Mouse (Mus musculus): Measurements from ENCODE around the gene Dner. TPM values are rescaled to one million over a fixed set of nuclear protein-coding genes. Genes with fewer than 3 reads are reported as not detected.

Dner gene
- total RNA-seq, 1 experiment, result 2.1 TPM

GRCm38 (mm10) chr1:84697136-84697535 lies 1.1 kb upstream of the Dner start:
- Histone ChIP-seq H3K4me3 (ENCODE audit: insufficient read depth in 1 of 2, low read depth in 1 of 2, low read length in 2 of 2, poor library complexity in 1 of 2, severe bottlenecking in 1 of 2) (no peak overlapping the region), H3K9ac (ENCODE audit: insufficient read depth, low read depth, low read length, poor library complexity, severe bottlenecking) (no peak overlapping the region), H3K4me1 (ENCODE audit: control insufficient read depth in 2 of 2, insufficient read depth in 2 of 2, low read length in 2 of 2, poor library complexity in 1 of 2) (0 out of 4 replicates have a peak, but pooled peaks cover 0 to 5% of the 10 kb centered on the region in 2 experiments), H3K36me3 (ENCODE audit: control insufficient read depth, insufficient read depth, low read length, poor library complexity, severe bottlenecking) (no peaks in the 10 kb centered on the region), H3K9me3 (ENCODE audit: control insufficient read depth, insufficient read depth, low read depth, low read length) (no peaks in the 10 kb centered on the region), H3K27ac (ENCODE audit: insufficient read depth, low read depth, low read length, poor library complexity, severe bottlenecking) (no peak overlapping the region)
- DNase-seq (ENCODE audit: low read depth, low spot score), result peak; percentile 94
- no peak for TF ChIP-seq ZNF384 (IDR thresholded peaks at IDR 0.05; ENCODE audit: low read depth, low read length)
- TF ChIP-seq CHD2 (IDR thresholded peaks at IDR 0.05; ENCODE audit: low read depth, low read length), result no peak
- TF ChIP-seq ZC3H11A (IDR thresholded peaks at IDR 0.05; ENCODE audit: borderline replicate concordance, low read depth, low read length), result peak; percentile 85
- no peak for TF ChIP-seq HCFC1 (IDR thresholded peaks at IDR 0.05; ENCODE audit: borderline replicate concordance, insufficient read depth, low read length)
- TF ChIP-seq MAFK (IDR thresholded peaks at IDR 0.05; ENCODE audit: insufficient read depth, low read depth, low read length), result no peak
- in situ Hi-C loops (cut with MboI; ENCODE audit: low sequenced_read_pairs in 2 of 2, unreplicated experiment in 2 of 2), result no loop called here

- TF ChIP-seq ZNF384 (IDR thresholded peaks at IDR 0.05; ENCODE audit: low read depth, low read length), result no peak
- no peak for TF ChIP-seq HCFC1 (IDR thresholded peaks at IDR 0.05; ENCODE audit: borderline replicate concordance, insufficient read depth, low read length)
- no peak for TF ChIP-seq CHD2 (IDR thresholded peaks at IDR 0.05; ENCODE audit: low read depth, low read length)
- no peak for TF ChIP-seq ZC3H11A (IDR thresholded peaks at IDR 0.05; ENCODE audit: borderline replicate concordance, low read depth, low read length)
- TF ChIP-seq MAFK (IDR thresholded peaks at IDR 0.05; ENCODE audit: insufficient read depth, low read depth, low read length), result no peak
- Histone ChIP-seq H3K27ac (ENCODE audit: insufficient read depth, low read depth, low read length, poor library complexity, severe bottlenecking) (no peak overlapping the region), H3K36me3 (ENCODE audit: control insufficient read depth, insufficient read depth, low read length, poor library complexity, severe bottlenecking) (no peaks in the 10 kb centered on the region), H3K9ac (ENCODE audit: insufficient read depth, low read depth, low read length, poor library complexity, severe bottlenecking) (peak overlapping the region; percentile 39; the same call in 1 of the 2 replicates), H3K4me1 (ENCODE audit: control insufficient read depth in 2 of 2, insufficient read depth in 2 of 2, low read length in 2 of 2, poor library complexity in 1 of 2) (0 out of 4 replicates have a peak, but pooled peaks cover 0 to 5% of the 10 kb centered on the region in 2 experiments), H3K4me3 (ENCODE audit: insufficient read depth in 1 of 2, low read depth in 1 of 2, low read length in 2 of 2, poor library complexity in 1 of 2, severe bottlenecking in 1 of 2) (peak overlapping the region; percentile 62 to 86), H3K9me3 (ENCODE audit: control insufficient read depth, insufficient read depth, low read depth, low read length) (no peaks in the 10 kb centered on the region)
- in situ Hi-C loops (cut with MboI; ENCODE audit: low sequenced_read_pairs in 2 of 2, unreplicated experiment in 2 of 2), result no loop called here
- no peak for DNase-seq (ENCODE audit: low read depth, low spot score)
These were observed 1.1 kb downstream of the Dner start for GRCm38 (mm10) chr1:84694688-84695474.

GRCm38 (mm10) chr1:84677910-84678309 lies 18.1 kb downstream of the Dner start:
- DNase-seq (ENCODE audit: low read depth, low spot score), result no peak
- in situ Hi-C loops (cut with MboI; ENCODE audit: low sequenced_read_pairs in 2 of 2, unreplicated experiment in 2 of 2), result no loop called here
- no peak overlapping the region for H3K27ac ChIP-seq (ENCODE audit: insufficient read depth, low read depth, low read length, poor library complexity, severe bottlenecking)

GRCm38 (mm10) chr1:84668100-84668846 lies 27.7 kb downstream of the Dner start:
- Histone ChIP-seq H3K36me3 (ENCODE audit: control insufficient read depth, insufficient read depth, low read length, poor library complexity, severe bottlenecking) (no peaks in the 10 kb centered on the region), H3K9me3 (ENCODE audit: control insufficient read depth, insufficient read depth, low read depth, low read length) (no peaks in the 10 kb centered on the region), H3K9ac (ENCODE audit: insufficient read depth, low read depth, low read length, poor library complexity, severe bottlenecking) (no peak overlapping the region), H3K4me3 (ENCODE audit: insufficient read depth in 1 of 2, low read depth in 1 of 2, low read length in 2 of 2, poor library complexity in 1 of 2, severe bottlenecking in 1 of 2) (no peak overlapping the region), H3K4me1 (ENCODE audit: control insufficient read depth in 2 of 2, insufficient read depth in 2 of 2, low read length in 2 of 2, poor library complexity in 1 of 2) (no peaks in the 10 kb centered on the region), H3K27ac (ENCODE audit: insufficient read depth, low read depth, low read length, poor library complexity, severe bottlenecking) (no peak overlapping the region)
- TF ChIP-seq HCFC1 (IDR thresholded peaks at IDR 0.05; ENCODE audit: borderline replicate concordance, insufficient read depth, low read length) (no peak), ZNF384 (IDR thresholded peaks at IDR 0.05; ENCODE audit: low read depth, low read length) (no peak), ZC3H11A (IDR thresholded peaks at IDR 0.05; ENCODE audit: borderline replicate concordance, low read depth, low read length) (no peak), CHD2 (IDR thresholded peaks at IDR 0.05; ENCODE audit: low read depth, low read length) (no peak), MAFK (IDR thresholded peaks at IDR 0.05; ENCODE audit: insufficient read depth, low read depth, low read length) (no peak)
- no peak for DNase-seq (ENCODE audit: low read depth, low spot score)
- in situ Hi-C loops (cut with MboI; ENCODE audit: low sequenced_read_pairs in 2 of 2, unreplicated experiment in 2 of 2), result no loop called here

More at GRCm38 (mm10) chr1:84677910-84678309, 18.1 kb downstream of the Dner start:
- TF ChIP-seq CHD2 (IDR thresholded peaks at IDR 0.05; ENCODE audit: low read depth, low read length) (no peak), HCFC1 (IDR thresholded peaks at IDR 0.05; ENCODE audit: borderline replicate concordance, insufficient read depth, low read length) (no peak), ZC3H11A (IDR thresholded peaks at IDR 0.05; ENCODE audit: borderline replicate concordance, low read depth, low read length) (no peak), ZNF384 (IDR thresholded peaks at IDR 0.05; ENCODE audit: low read depth, low read length) (no peak), MAFK (IDR thresholded peaks at IDR 0.05; ENCODE audit: insufficient read depth, low read depth, low read length) (no peak)
- Histone ChIP-seq H3K4me3 (ENCODE audit: insufficient read depth in 1 of 2, low read depth in 1 of 2, low read length in 2 of 2, poor library complexity in 1 of 2, severe bottlenecking in 1 of 2) (no peak overlapping the region), H3K4me1 (ENCODE audit: control insufficient read depth in 2 of 2, insufficient read depth in 2 of 2, low read length in 2 of 2, poor library complexity in 1 of 2) (no peaks in the 10 kb centered on the region), H3K9ac (ENCODE audit: insufficient read depth, low read depth, low read length, poor library complexity, severe bottlenecking) (no peak overlapping the region), H3K9me3 (ENCODE audit: control insufficient read depth, insufficient read depth, low read depth, low read length) (no peaks in the 10 kb centered on the region), H3K36me3 (ENCODE audit: control insufficient read depth, insufficient read depth, low read length, poor library complexity, severe bottlenecking) (no peaks in the 10 kb centered on the region)

All from ES-E14 (cell line).